Mouse (Mus musculus) neural tube, embryonic 11.5 days (tissue): ENCODE results near the gene Vmn1r223. TPM values are rescaled to one million over a fixed set of nuclear protein-coding genes. Genes with fewer than 3 reads are reported as not detected.
"Not testable (repeated sequence)": the region's sequence is repeated elsewhere in the genome, so short reads cannot be mapped to it uniquely, and the experiment has no call there.

ENCODE experiments used
- ATAC-seq: fragments of 200-750 bp; cut with Nextera tagmentation; 2 replicates; pipeline ENCODE4 v1.8.0; 2017; ENCODE audit warnings: moderate number of reproducible peaks, mild to moderate bottlenecking, moderate TSS enrichment, moderate library complexity; ENCODE audit not compliant: insufficient read depth, low FRiP score, low TSS enrichment
- DNase-seq: peaks from one replicate; pipeline ENCODE4 v3.0.0-alpha.2; 2015; ENCODE audit warnings: low spot score
- H3K27ac ChIP-seq: fragments of 300-500 bp; sonication (generic); 2 replicates; pipeline ENCODE4 v1.5.1; 2014; ENCODE audit warnings: low read depth, mild to moderate bottlenecking, low read length
- H3K27me3 ChIP-seq: fragments of 300-500 bp; sonication (generic); 2 replicates; pipeline ENCODE4 v1.6.1; 2014; ENCODE audit warnings: mild to moderate bottlenecking, low read length, mixed read lengths; ENCODE audit not compliant: control insufficient read depth, insufficient read depth
- H3K36me3 ChIP-seq: fragments of 300-500 bp; sonication (generic); 2 replicates; pipeline ENCODE4 v1.6.1; 2014; ENCODE audit warnings: mild to moderate bottlenecking, low read length, moderate library complexity, mixed read lengths; ENCODE audit not compliant: control insufficient read depth, insufficient read depth
- H3K4me1 ChIP-seq: fragments of 300-500 bp; sonication (generic); 2 replicates; pipeline ENCODE4 v1.6.1; 2014; ENCODE audit warnings: low read length, mixed read lengths; ENCODE audit not compliant: control insufficient read depth, insufficient read depth
- H3K4me2 ChIP-seq: fragments of 300-500 bp; sonication (generic); 2 replicates; pipeline ENCODE4 v1.6.1; 2014; ENCODE audit warnings: low read depth, mild to moderate bottlenecking, moderate library complexity
- H3K4me3 ChIP-seq: fragments of 300-500 bp; sonication (generic); 2 replicates; pipeline ENCODE4 v1.5.1; 2014; ENCODE audit warnings: low read depth, low read length
- H3K9ac ChIP-seq: fragments of 300-500 bp; sonication (generic); 2 replicates; pipeline ENCODE4 v1.6.1; 2014; ENCODE audit warnings: mild to moderate bottlenecking, low read length
- H3K9me3 ChIP-seq: fragments of 300-500 bp; sonication (generic); 2 replicates; pipeline ENCODE4 v1.6.1; 2016; ENCODE audit warnings: low read length; ENCODE audit not compliant: control insufficient read depth
- WGBS: fragments of 180-500 bp; shearing (Covaris S2); extraction: QIAGEN DNeasy Blood & Tissue Kit; methylation state at CpG from one replicate; pipeline ENCODE4 v1.1.7; 2014; 5-methylcytosine and 5-hydroxymethylcytosine counted together
- polyA plus RNA-seq: library from polyadenylated mRNA; unstranded; fragments of >200 nt; fragmentation: Nextera tagmentation; extraction: Ambion mirVana; gene quantifications from 2 replicates; pipeline ENCODE4 v1.2.1, GENCODE M21; 2014

Vmn1r223 gene
- not detected in 2 replicates for polyA plus RNA-seq

DNA sequence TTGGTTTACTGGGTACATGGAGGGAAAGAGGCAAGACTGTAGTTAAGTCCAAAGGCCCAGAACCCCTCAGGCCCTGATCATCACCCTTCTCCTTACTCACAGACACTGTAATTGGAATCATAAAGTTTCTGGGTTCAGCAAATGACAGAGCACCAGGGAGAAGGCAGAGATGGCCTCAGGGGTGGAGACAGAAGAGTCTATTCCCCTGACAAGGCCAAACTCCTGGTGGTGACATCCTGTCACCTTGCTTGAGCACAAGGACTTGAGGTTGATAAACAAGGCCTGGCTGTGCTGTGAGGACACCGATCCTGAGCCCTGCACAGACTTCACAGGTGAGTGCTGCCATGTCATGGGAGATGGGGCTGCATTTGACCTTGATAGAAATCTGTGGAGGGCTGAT is at the start of gene Vmn1r223:
Vmn1r223 (plus strand) TSS at position 301 of the 400 bp plus-strand sequence.
- H3K27ac ChIP-seq, DNase-seq, H3K4me2 ChIP-seq, H3K9ac ChIP-seq, ATAC-seq, H3K9me3 ChIP-seq, H3K27me3 ChIP-seq, H3K4me1 ChIP-seq, H3K36me3 ChIP-seq, H3K4me3 ChIP-seq: not testable (repeated sequence)
- 76% methylated on average over 1 of the region's 1 CpGs for WGBS

DNA sequence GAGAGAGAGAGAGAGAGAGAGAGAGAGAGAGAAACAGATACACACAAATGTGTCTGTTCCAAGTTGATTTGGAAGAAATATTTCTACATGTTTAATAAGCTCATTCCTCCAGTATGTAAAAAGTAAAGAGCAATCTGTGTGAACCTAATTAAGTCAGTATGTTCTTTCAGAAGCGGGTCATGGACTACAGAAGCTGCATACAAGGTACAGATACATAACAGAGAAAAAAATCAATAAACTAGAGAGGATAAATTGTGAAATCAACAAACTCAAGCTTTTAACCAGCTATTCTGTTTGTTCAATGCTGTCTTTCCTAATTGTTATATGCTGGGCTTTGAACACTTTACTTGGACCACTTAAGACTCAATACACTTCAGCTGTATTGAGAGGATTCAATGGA is 43.0 kb upstream of the Vmn1r223 start:
- ATAC-seq, H3K9me3 ChIP-seq, H3K36me3 ChIP-seq, H3K9ac ChIP-seq, DNase-seq, H3K27ac ChIP-seq, H3K4me2 ChIP-seq, H3K27me3 ChIP-seq, H3K4me1 ChIP-seq, H3K4me3 ChIP-seq: not testable (repeated sequence)
- 83% methylated on average over 1 of the region's 1 CpGs for WGBS

DNA sequence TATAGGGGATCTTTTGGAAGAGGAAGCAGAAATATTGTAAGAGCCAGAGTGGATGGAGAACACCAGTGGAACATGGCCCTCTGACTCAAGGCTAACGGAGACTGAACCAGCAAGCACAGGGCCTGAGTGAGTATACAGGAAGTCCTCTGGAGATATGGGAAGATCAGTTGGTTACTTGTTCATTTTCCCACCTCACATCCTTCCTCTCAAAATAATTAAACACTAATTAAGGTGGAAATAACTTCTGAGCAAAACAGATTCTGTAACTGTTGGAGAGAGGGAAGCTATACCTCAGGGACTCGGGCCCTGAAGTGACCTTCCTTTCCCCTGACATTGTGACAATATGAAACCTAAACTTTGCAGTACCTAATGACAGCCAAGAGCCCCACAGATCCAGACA is 33.1 kb upstream of the Vmn1r223 start, which contains the start of gene Vmn1r221:
Vmn1r221 (plus strand) TSS at position 301 of the 400 bp plus-strand sequence.
- H3K4me1 ChIP-seq, H3K36me3 ChIP-seq, ATAC-seq, H3K9ac ChIP-seq, H3K4me3 ChIP-seq, DNase-seq, H3K27me3 ChIP-seq, H3K4me2 ChIP-seq, H3K27ac ChIP-seq, H3K9me3 ChIP-seq: not testable (repeated sequence)
- 96% methylated on average over 2 of the region's 2 CpGs for WGBS

- H3K4me1 ChIP-seq, ATAC-seq, DNase-seq, H3K27ac ChIP-seq, H3K4me3 ChIP-seq, H3K36me3 ChIP-seq, H3K27me3 ChIP-seq, H3K9me3 ChIP-seq, H3K4me2 ChIP-seq, H3K9ac ChIP-seq: not testable (repeated sequence)
Observed at GRCm38 (mm10) chr13:23235847-23236246, 11.1 kb upstream of the Vmn1r223 start, which contains the start of gene Vmn1r222. Gene Vmn1r222, minus strand, starts transcription at chr13:23235947.

DNA sequence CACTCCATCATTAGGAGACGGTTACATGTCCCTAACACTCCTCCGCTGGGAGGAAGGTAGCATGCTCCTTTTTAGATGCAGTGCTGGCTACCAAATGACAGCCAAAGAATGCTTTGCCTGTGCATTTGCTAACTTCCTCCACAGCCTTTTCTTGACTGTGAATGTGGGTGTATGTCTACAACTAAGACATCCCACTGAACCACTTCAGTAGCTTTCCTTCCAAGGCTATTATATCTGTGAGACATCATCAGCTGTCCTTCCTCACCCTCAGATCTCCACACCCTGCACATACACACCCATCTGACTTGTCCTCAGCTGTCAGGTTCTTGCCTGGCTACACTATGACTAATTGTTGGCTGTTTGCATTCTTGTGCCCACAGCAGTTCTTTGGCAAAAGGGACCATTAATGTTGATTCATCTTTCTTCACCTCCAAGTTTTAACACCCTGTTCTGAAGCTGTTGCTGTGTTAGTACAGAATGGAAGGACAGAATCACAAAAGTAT is 11.7 kb downstream of the Vmn1r223 start:
- Histone ChIP-seq H3K27me3 (no peaks in the 10 kb centered on the region), H3K4me3 (no peak overlapping the region), H3K27ac (no peak overlapping the region), H3K4me1 (no peaks in the 10 kb centered on the region), H3K36me3 (no peaks in the 10 kb centered on the region), H3K9me3 (no peaks in the 10 kb centered on the region), H3K4me2 (no peak overlapping the region), H3K9ac (no peak overlapping the region)
- 90% methylated on average over 2 of the region's 2 CpGs for WGBS
- ATAC-seq (no peak), DNase-seq (no peak)

- not testable (repeated sequence) for H3K27me3 ChIP-seq, H3K9me3 ChIP-seq, DNase-seq, H3K36me3 ChIP-seq, H3K4me2 ChIP-seq, H3K4me3 ChIP-seq, H3K9ac ChIP-seq, H3K27ac ChIP-seq, H3K4me1 ChIP-seq, ATAC-seq
- WGBS, result 95% methylated on average over 3 of the region's 3 CpGs
Observed at GRCm38 (mm10) chr13:23268606-23269005, 21.7 kb downstream of the Vmn1r223 start.

DNA sequence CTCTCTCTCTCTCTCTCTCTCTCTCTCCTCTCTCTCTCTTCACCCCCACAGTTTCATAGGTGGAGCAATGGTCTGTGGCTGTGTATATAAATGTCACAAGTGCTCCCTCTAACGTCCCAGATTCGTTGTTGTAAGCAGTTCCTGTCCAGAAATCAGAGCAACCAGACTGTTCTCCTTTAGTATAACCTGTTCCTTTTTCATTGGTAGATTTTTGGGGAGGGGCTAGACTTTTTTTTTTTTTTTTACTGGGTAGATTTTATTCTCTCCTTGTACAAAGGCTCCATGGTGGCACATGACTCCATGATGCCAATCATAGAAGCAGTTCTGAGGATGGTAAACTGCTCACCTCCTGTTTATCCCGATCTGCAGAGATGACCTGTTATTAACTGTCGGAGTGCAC is 22.2 kb downstream of the Vmn1r223 start:
- H3K4me2 ChIP-seq, H3K4me3 ChIP-seq, ATAC-seq, H3K4me1 ChIP-seq, DNase-seq, H3K9me3 ChIP-seq, H3K9ac ChIP-seq, H3K27ac ChIP-seq, H3K36me3 ChIP-seq, H3K27me3 ChIP-seq: not testable (repeated sequence)
- WGBS, result 50% methylated on average over 4 of the region's 4 CpGs

GRCm38 (mm10) chr13:23269681-23270080 is 22.7 kb downstream of the Vmn1r223 start:
- H3K27me3 ChIP-seq, result no peaks in the 10 kb centered on the region
- H3K4me3 ChIP-seq, result peak overlapping the region; percentile 31
- H3K9me3 ChIP-seq, result no peaks in the 10 kb centered on the region
- DNase-seq (no peak), ATAC-seq (no peak; the same call in 1 of the 2 replicates)
- H3K36me3 ChIP-seq, result no peaks in the 10 kb centered on the region
- 25% methylated on average over 11 of the region's 11 CpGs for WGBS
- no peak overlapping the region for H3K27ac ChIP-seq
- peak overlapping the region; percentile 48 for H3K4me2 ChIP-seq
- H3K9ac ChIP-seq, result no peak overlapping the region
- H3K4me1 ChIP-seq, result no peaks in the 10 kb centered on the region

DNA sequence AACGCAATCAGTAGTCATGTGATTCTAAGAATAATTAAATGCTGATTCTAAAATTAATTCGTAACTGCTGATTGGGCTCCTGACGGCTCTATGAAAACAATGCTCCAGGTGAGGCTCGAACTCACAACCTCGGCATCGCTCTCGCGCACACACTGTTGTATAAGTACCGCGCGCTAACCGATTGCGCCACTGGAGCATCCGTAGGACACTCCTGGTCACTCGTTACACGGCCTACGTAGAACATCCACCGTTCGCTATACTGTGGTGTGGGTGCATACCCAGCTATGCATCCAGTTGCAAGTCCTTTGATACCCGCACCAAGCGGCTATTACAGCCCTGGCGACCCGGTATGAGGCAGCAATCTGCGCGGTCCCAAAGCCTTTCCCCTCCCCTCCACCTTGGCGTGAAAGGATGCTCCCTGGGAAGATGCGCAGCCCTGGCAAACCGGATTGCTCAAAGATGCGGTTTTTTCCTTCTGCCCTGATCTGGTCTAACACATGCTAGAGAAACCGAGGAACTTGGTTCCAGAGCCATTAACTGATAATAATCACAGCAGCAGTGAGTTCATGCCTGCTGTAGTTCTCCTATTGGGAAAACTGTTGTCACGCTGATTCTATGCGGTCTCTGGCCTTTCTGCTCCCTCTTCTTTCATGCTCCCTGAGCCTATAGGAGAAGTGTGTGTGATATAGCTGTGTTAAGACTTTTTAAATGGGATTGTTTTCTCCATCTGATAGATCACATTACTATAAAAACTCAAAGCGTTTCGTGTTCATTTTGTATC is 23.6 kb downstream of the Vmn1r223 start:
- H3K9ac ChIP-seq, result no peak overlapping the region; the same call in 1 of the 2 replicates

More for the DNA sequence above, 23.6 kb downstream of the Vmn1r223 start:
- H3K4me2 ChIP-seq, result peak overlapping the region; percentile 48
- WGBS, result 3% methylated on average over 34 of the region's 34 CpGs
- no peaks in the 10 kb centered on the region for H3K9me3 ChIP-seq
- H3K27ac ChIP-seq, result no peak overlapping the region
- H3K4me1 ChIP-seq, result no peaks in the 10 kb centered on the region
- DNase-seq (peak; percentile 73), ATAC-seq (peak; percentile 89)
- no peaks in the 10 kb centered on the region for H3K36me3 ChIP-seq
- H3K4me3 ChIP-seq, result peak overlapping the region; percentile 31
- no peaks in the 10 kb centered on the region for H3K27me3 ChIP-seq
